Mouse (Mus musculus) midbrain, embryonic 16.5 days (tissue): ENCODE measurements around the gene Asb1. TPM values are rescaled to one million over a fixed set of nuclear protein-coding genes. Genes with fewer than 3 reads are reported as not detected.
A peak's percentile ranks its signal among the peaks of the same experiment; 100 is the strongest.

ENCODE experiments used
- ATAC-seq: fragments of 200-750 bp; cut with Nextera tagmentation; 2 replicates; pipeline ENCODE4 v1.8.0; 2017; ENCODE audit warnings: moderate TSS enrichment
- H3K27ac ChIP-seq: fragments of 300-500 bp; sonication (generic); 2 replicates; pipeline ENCODE4 v1.5.1; 2014; ENCODE audit warnings: mild to moderate bottlenecking, low read length, mixed read lengths
- H3K27me3 ChIP-seq: fragments of 300-500 bp; sonication (generic); 2 replicates; pipeline ENCODE4 v1.6.1; 2014; ENCODE audit warnings: low read depth, low read length, mixed read lengths; ENCODE audit not compliant: control insufficient read depth, insufficient read depth
- H3K36me3 ChIP-seq: fragments of 300-500 bp; sonication (generic); 2 replicates; pipeline ENCODE4 v1.6.1; 2014; ENCODE audit warnings: mild to moderate bottlenecking, low read length, moderate library complexity, mixed read lengths; ENCODE audit not compliant: control insufficient read depth, insufficient read depth
- H3K4me1 ChIP-seq: fragments of 300-500 bp; sonication (generic); 2 replicates; pipeline ENCODE4 v1.6.1; 2014; ENCODE audit warnings: mild to moderate bottlenecking, low read length, mixed read lengths; ENCODE audit not compliant: control insufficient read depth, insufficient read depth
- H3K4me2 ChIP-seq: fragments of 300-500 bp; sonication (generic); 2 replicates; pipeline ENCODE4 v1.6.1; 2014; ENCODE audit warnings: mild to moderate bottlenecking, low read length, mixed read lengths
- H3K4me3 ChIP-seq: fragments of 300-500 bp; sonication (generic); 2 replicates; pipeline ENCODE4 v1.5.1; 2014; ENCODE audit warnings: low read depth, mild to moderate bottlenecking, low read length, moderate library complexity, mixed read lengths
- H3K9ac ChIP-seq: fragments of 300-500 bp; sonication (generic); 2 replicates; pipeline ENCODE4 v1.6.1; 2014; ENCODE audit warnings: low read depth, low read length, mixed read lengths
- H3K9me3 ChIP-seq: fragments of 300-500 bp; sonication (generic); replicated peaks from 2 replicates; pipeline ENCODE4 v1.6.1; 2014; ENCODE audit warnings: mild to moderate bottlenecking, low read length, mixed read lengths; ENCODE audit not compliant: control insufficient read depth, poor library complexity, severe bottlenecking
- WGBS: fragments of 180-500 bp; shearing (Covaris S2); extraction: QIAGEN DNeasy Blood & Tissue Kit; methylation state at CpG from one replicate; pipeline ENCODE4 v1.1.7; 2014; 5-methylcytosine and 5-hydroxymethylcytosine counted together
- polyA plus RNA-seq: library from polyadenylated mRNA; unstranded; fragments of >200 nt; fragmentation: Nextera tagmentation; extraction: Ambion mirVana; gene quantifications from 2 replicates; pipeline ENCODE4 v1.2.1, GENCODE M21; 2015

Asb1 gene
- polyA plus RNA-seq, 1 experiment from 2014 or later, result 11.0 TPM

GRCm38 (mm10) chr1:91584969-91585835 lies 44.9 kb downstream of the Asb1 start:
- H3K9ac ChIP-seq, result no peak overlapping the region
- no peak overlapping the region for H3K4me3 ChIP-seq
- WGBS, result 87% methylated on average over 16 of the region's 17 CpGs
- no peaks in the 10 kb centered on the region for H3K4me1 ChIP-seq
- no peaks in the 10 kb centered on the region for H3K36me3 ChIP-seq
- H3K9me3 ChIP-seq, result no peaks in the 10 kb centered on the region
- no peak for ATAC-seq
- H3K27ac ChIP-seq, result no peak overlapping the region
- no peak overlapping the region for H3K4me2 ChIP-seq
- no peaks in the 10 kb centered on the region for H3K27me3 ChIP-seq

GRCm38 (mm10) chr1:91589738-91590137 lies 49.4 kb downstream of the Asb1 start:
- H3K9me3 ChIP-seq, result no peaks in the 10 kb centered on the region
- no peaks in the 10 kb centered on the region for H3K27me3 ChIP-seq
- no peak overlapping the region for H3K4me3 ChIP-seq
- no peak overlapping the region for H3K27ac ChIP-seq
- H3K9ac ChIP-seq, result no peak overlapping the region
- no peak for ATAC-seq
- H3K36me3 ChIP-seq, result no peaks in the 10 kb centered on the region
- no peak overlapping the region for H3K4me2 ChIP-seq
- H3K4me1 ChIP-seq, result no peaks in the 10 kb centered on the region
- WGBS, result 74% methylated on average over 6 of the region's 6 CpGs

GRCm38 (mm10) chr1:91595521-91596020 lies 55.2 kb downstream of the Asb1 start:
- Histone ChIP-seq H3K4me2 (no peak overlapping the region), H3K9ac (no peak overlapping the region), H3K27ac (no peak overlapping the region), H3K4me3 (no peak overlapping the region), H3K4me1 (peaks cover under 1% of the 10 kb centered on the region; the same call in 1 of the 2 replicates), H3K9me3 (no peaks in the 10 kb centered on the region), H3K27me3 (no peaks in the 10 kb centered on the region), H3K36me3 (no peaks in the 10 kb centered on the region)
- ATAC-seq, result no peak
- 89% methylated on average over 9 of the region's 9 CpGs for WGBS

- H3K36me3 ChIP-seq, result no peaks in the 10 kb centered on the region
- WGBS, result 92% methylated on average over 5 of the region's 5 CpGs
- H3K27me3 ChIP-seq, result no peaks in the 10 kb centered on the region
- ATAC-seq, result no peak
- H3K27ac ChIP-seq, result no peak overlapping the region
- H3K4me2 ChIP-seq, result no peak overlapping the region
- peaks cover 9% of the 10 kb centered on the region for H3K4me1 ChIP-seq
- no peak overlapping the region for H3K9ac ChIP-seq
- no peak overlapping the region for H3K4me3 ChIP-seq
- H3K9me3 ChIP-seq, result no peaks in the 10 kb centered on the region
Measured at GRCm38 (mm10) chr1:91597611-91598010, 57.3 kb downstream of the Asb1 start.

GRCm38 (mm10) chr1:91600671-91601361 lies 60.5 kb downstream of the Asb1 start:
- WGBS, result 30% methylated on average over 9 of the region's 9 CpGs

GRCm38 (mm10) chr1:91601362-91602096 lies 61.2 kb downstream of the Asb1 start:
- WGBS, result 90% methylated on average over 2 of the region's 2 CpGs
- Histone ChIP-seq H3K36me3 (no peaks in the 10 kb centered on the region), H3K4me1 (peaks cover 9% of the 10 kb centered on the region), H3K4me3 (no peak overlapping the region), H3K4me2 (no peak overlapping the region), H3K9ac (no peak overlapping the region), H3K27ac (no peak overlapping the region), H3K27me3 (no peaks in the 10 kb centered on the region), H3K9me3 (no peaks in the 10 kb centered on the region)
- ATAC-seq, result 0 out of 2 replicates have a peak, but pooled peaks have one; percentile 7

More at GRCm38 (mm10) chr1:91600671-91601361, 60.5 kb downstream of the Asb1 start:
- H3K4me2 ChIP-seq, result no peak overlapping the region
- 0 out of 2 replicates have a peak overlapping the region, but pooled peaks have one; percentile 38 for H3K27ac ChIP-seq
- H3K9ac ChIP-seq, result 0 out of 2 replicates have a peak overlapping the region, but pooled peaks have one; percentile 20
- peak; percentile 85 for ATAC-seq
- H3K4me1 ChIP-seq, result peaks cover 9% of the 10 kb centered on the region
- H3K9me3 ChIP-seq, result no peaks in the 10 kb centered on the region
- H3K36me3 ChIP-seq, result no peaks in the 10 kb centered on the region
- H3K27me3 ChIP-seq, result no peaks in the 10 kb centered on the region
- no peak overlapping the region for H3K4me3 ChIP-seq

GRCm38 (mm10) chr1:91605632-91606031 lies 65.3 kb downstream of the Asb1 start:
- ATAC-seq, result no peak
- no peaks in the 10 kb centered on the region for H3K27me3 ChIP-seq
- H3K9ac ChIP-seq, result no peak overlapping the region
- WGBS, result 40% methylated on average over 14 of the region's 14 CpGs
- H3K4me3 ChIP-seq, result no peak overlapping the region
- H3K4me2 ChIP-seq, result no peak overlapping the region
- H3K36me3 ChIP-seq, result no peaks in the 10 kb centered on the region
- H3K4me1 ChIP-seq, result peaks cover 8% of the 10 kb centered on the region
- no peak overlapping the region for H3K27ac ChIP-seq
- H3K9me3 ChIP-seq, result no peaks in the 10 kb centered on the region

GRCm38 (mm10) chr1:91606701-91607100 lies 66.4 kb downstream of the Asb1 start:
- Histone ChIP-seq H3K4me1 (no peaks in the 10 kb centered on the region; the same call in 1 of the 2 replicates), H3K36me3 (no peaks in the 10 kb centered on the region), H3K27ac (no peak overlapping the region), H3K27me3 (no peaks in the 10 kb centered on the region), H3K4me3 (no peak overlapping the region), H3K9me3 (no peaks in the 10 kb centered on the region), H3K4me2 (no peak overlapping the region), H3K9ac (no peak overlapping the region)
- ATAC-seq, result no peak
- WGBS, result 96% methylated on average over 7 of the region's 7 CpGs
